ENCODE assay signal across 23 mouse cellular contexts in the genomic region with DNA sequence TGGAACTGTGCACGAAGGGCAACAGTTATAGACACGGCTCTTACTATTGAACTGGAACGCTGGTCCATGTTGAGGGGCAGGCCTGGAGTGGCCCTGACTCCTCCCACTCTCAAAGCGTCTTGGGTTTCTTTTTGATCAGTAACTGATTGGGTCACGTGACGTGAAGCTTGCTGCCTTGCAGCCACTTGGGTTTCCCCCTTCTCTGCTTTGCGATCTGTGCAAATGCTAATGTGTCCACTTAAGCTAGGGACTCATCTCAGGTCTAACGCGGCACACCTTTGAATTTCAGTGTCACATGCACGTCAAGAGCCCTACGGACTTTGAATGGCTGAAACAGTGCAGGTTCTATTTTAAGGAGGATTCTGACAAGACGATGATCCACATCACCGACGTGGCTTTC.
A peak's percentile ranks its signal among the peaks of the same experiment; 100 is the strongest.
DNase-seq lines count a peak whose midpoint lies in the region; ATAC-seq and TF ChIP-seq lines count a peak whose summit lies in the region.
"Had no signal": no experiment of that assay in that cellular context is flagged by ENCODE, and none has a peak within 500 bp of the region (broad histone marks: within the 10 kb centered on the region; RNA-seq: fewer than 3 reads in every experiment).

No protein-coding gene starts in this region.

- TF ChIP-seq CTCF in C2C12 (IDR thresholded peaks at IDR 0.05; ENCODE audit: control insufficient read depth, insufficient read depth, insufficient read length): no peak

- H3K9ac ChIP-seq in kidney, embryonic 15.5 days: no peak overlapping the region
- H3K9ac ChIP-seq: embryonic facial prominence, embryonic 12.5 days; embryonic facial prominence, embryonic 15.5 days; forebrain, embryonic 15.5 days; heart, embryonic 13.5 days; hindbrain, embryonic 12.5 days; intestine, embryonic 15.5 days had no signal

- H3K27me3 ChIP-seq in kidney, embryonic 15.5 days: 0 out of 2 replicates have a peak, but pooled peaks cover 5% of the 10 kb centered on the region
- peaks cover 7% of the 10 kb centered on the region for H3K27me3 ChIP-seq in C2C12 (ENCODE audit: control insufficient read depth, insufficient read depth, insufficient read length)
- H3K27me3 ChIP-seq: embryonic facial prominence, embryonic 12.5 days; embryonic facial prominence, embryonic 15.5 days; forebrain, embryonic 15.5 days; intestine, embryonic 15.5 days had no signal

- H3K4me2 ChIP-seq in kidney, embryonic 15.5 days: no peak overlapping the region
- H3K4me2 ChIP-seq: embryonic facial prominence, embryonic 12.5 days; embryonic facial prominence, embryonic 15.5 days; forebrain, embryonic 15.5 days; heart, embryonic 13.5 days; hindbrain, embryonic 12.5 days; intestine, embryonic 15.5 days had no signal

- no peak overlapping the region for H3ac ChIP-seq in C2C12 (ENCODE audit: control insufficient read depth, insufficient read length, low read depth)

- H3K27ac ChIP-seq in kidney, embryonic 15.5 days: no peak overlapping the region
- H3K27ac ChIP-seq: embryonic facial prominence, embryonic 12.5 days; embryonic facial prominence, embryonic 15.5 days; forebrain, embryonic 15.5 days; heart, adult 2 months; heart, embryonic 10.5 days; heart, embryonic 13.5 days; hindbrain, embryonic 12.5 days; intestine, embryonic 15.5 days had no signal

- no peaks in the 10 kb centered on the region for H3K4me1 ChIP-seq in kidney, embryonic 15.5 days
- H3K4me1 ChIP-seq: embryonic facial prominence, embryonic 12.5 days; embryonic facial prominence, embryonic 15.5 days; heart, embryonic 10.5 days; hindbrain, embryonic 12.5 days; intestine, embryonic 15.5 days had no signal

- intact Hi-C loops in heart, postnatal 10 days (cut with DNase I): no loop called here

- no peaks in the 10 kb centered on the region for H3K36me3 ChIP-seq in kidney, embryonic 15.5 days
- no peaks in the 10 kb centered on the region for H3K36me3 ChIP-seq in C2C12 (ENCODE audit: control insufficient read depth, insufficient read depth)
- H3K36me3 ChIP-seq: embryonic facial prominence, embryonic 12.5 days; embryonic facial prominence, embryonic 15.5 days; forebrain, embryonic 15.5 days; heart, embryonic 10.5 days; heart, embryonic 13.5 days; hindbrain, embryonic 12.5 days; intestine, embryonic 15.5 days had no signal

- no peaks in the 10 kb centered on the region for H3K79me3 ChIP-seq in C2C12 (ENCODE audit: low read depth)

- WGBS in kidney, embryonic 15.5 days: 65% methylated on average over 14 of the region's 14 CpGs

- ATAC-seq in kidney, embryonic 15.5 days (replicated peaks; ENCODE audit: low FRiP score): 0 out of 2 replicates have a peak, but pooled peaks have one; percentile 29
- ATAC-seq: forebrain, embryonic 15.5 days; hindbrain, embryonic 16.5 days; intestine, embryonic 15.5 days had no signal

- DNase-seq in heart, adult 11 months: peak; percentile 70
- DNase-seq in heart, postnatal 10 days: no peak
- no peak for DNase-seq in kidney, postnatal 10 days
- peak; percentile 24 for DNase-seq in R1 (ENCODE audit: low read depth, low spot score)
- DNase-seq in neural tube, embryonic 10.5 days (ENCODE audit: extremely low spot score, low spot score): no peak
- no peak for DNase-seq in adrenal gland, postnatal 4 days (ENCODE audit: low spot score in 2 of 2)
- DNase-seq: adrenal gland, adult 8-10 months; adrenal gland, postnatal 25 days; cerebellum, adult 18-20 months; cerebellum, adult 9-10 months; cerebellum, postnatal 14 days; gastrocnemius, postnatal 25 days; heart, adult 2 months had no signal

- H3K4me3 ChIP-seq in kidney, embryonic 15.5 days (replicated peaks): no peak overlapping the region
- H3K4me3 ChIP-seq in C2C12 (ENCODE audit: insufficient read depth, poor library complexity, severe bottlenecking): no peak overlapping the region
- H3K4me3 ChIP-seq: embryonic facial prominence, embryonic 12.5 days; embryonic facial prominence, embryonic 15.5 days; forebrain, embryonic 15.5 days; heart, adult 2 months; heart, embryonic 10.5 days; heart, embryonic 13.5 days; hindbrain, embryonic 12.5 days; intestine, embryonic 15.5 days had no signal

- no peaks in the 10 kb centered on the region for H3K9me3 ChIP-seq in kidney, embryonic 15.5 days (replicated peaks)
- H3K9me3 ChIP-seq: embryonic facial prominence, embryonic 12.5 days; embryonic facial prominence, embryonic 15.5 days; forebrain, embryonic 15.5 days; heart, embryonic 10.5 days; heart, embryonic 13.5 days; hindbrain, embryonic 12.5 days; intestine, embryonic 15.5 days had no signal

- H3K79me2 ChIP-seq in C2C12 (ENCODE audit: control insufficient read depth, insufficient read depth): no peaks in the 10 kb centered on the region

TF ChIP-seq in C2C12, 6 proteins besides CTCF, POLR2A, EP300 and RAD21:
- no peak for TF ChIP-seq MYOD1 (IDR thresholded peaks at IDR 0.05; ENCODE audit: control insufficient read depth, insufficient read length, low read depth)
- no peak for TF ChIP-seq MYOG (IDR thresholded peaks at IDR 0.05; ENCODE audit: control insufficient read depth, extremely low read depth, insufficient read length)
- TF ChIP-seq USF1 (IDR thresholded peaks at IDR 0.05; ENCODE audit: low read depth): peak; percentile 48

Comparison
In these comparisons a context has a peak if more than half of its experiments do, and no peak if none do; other contexts are left out.
1. DNase-seq: peak in heart, adult 11 months (single experiment) and R1 (single experiment); none in heart, postnatal 10 days (0 of 2), kidney, postnatal 10 days (single experiment), neural tube, embryonic 10.5 days (single experiment) and adrenal gland, postnatal 4 days (0 of 2).